Mouse (Mus musculus) kidney, embryonic 14.5 days (tissue): ENCODE results near the gene Gm7534. TPM values are rescaled to one million over a fixed set of nuclear protein-coding genes. Genes with fewer than 3 reads are reported as not detected.
"Not testable (repeated sequence)": the region's sequence is repeated elsewhere in the genome, so short reads cannot be mapped to it uniquely, and the experiment has no call there.

Experiments
- ATAC-seq: fragments of 200-750 bp; cut with Nextera tagmentation; 2 replicates; pipeline ENCODE4 v1.8.0; 2017; ENCODE audit warnings: moderate number of reproducible peaks, mild to moderate bottlenecking, moderate TSS enrichment, moderate library complexity; ENCODE audit not compliant: low FRiP score, low TSS enrichment
- H3K27ac ChIP-seq: fragments of 300-500 bp; sonication (generic); 2 replicates; pipeline ENCODE4 v1.5.1; 2014; ENCODE audit warnings: low read depth, mild to moderate bottlenecking, low read length, moderate library complexity, mixed read lengths
- H3K27me3 ChIP-seq: fragments of 300-500 bp; sonication (generic); 2 replicates; pipeline ENCODE4 v1.6.1; 2014; ENCODE audit warnings: mild to moderate bottlenecking, low read length; ENCODE audit not compliant: control insufficient read depth, insufficient read depth
- H3K36me3 ChIP-seq: fragments of 300-500 bp; sonication (generic); 2 replicates; pipeline ENCODE4 v1.6.1; 2014; ENCODE audit warnings: low read length, mixed read lengths; ENCODE audit not compliant: control insufficient read depth, insufficient read depth
- H3K4me1 ChIP-seq: fragments of 300-500 bp; sonication (generic); 2 replicates; pipeline ENCODE4 v1.6.1; 2014; ENCODE audit warnings: low read length, mixed read lengths; ENCODE audit not compliant: control insufficient read depth, insufficient read depth
- H3K4me2 ChIP-seq: fragments of 300-500 bp; sonication (generic); replicated peaks from 2 replicates; pipeline ENCODE4 v1.6.1; 2014; ENCODE audit warnings: low read depth, mild to moderate bottlenecking, low read length
- H3K4me3 ChIP-seq: fragments of 300-500 bp; sonication (generic); 2 replicates; pipeline ENCODE4 v1.5.1; 2014; ENCODE audit warnings: mild to moderate bottlenecking, low read length
- H3K9ac ChIP-seq: fragments of 300-500 bp; sonication (generic); 2 replicates; pipeline ENCODE4 v1.6.1; 2014; ENCODE audit warnings: low read depth, mild to moderate bottlenecking, low read length, moderate library complexity
- H3K9me3 ChIP-seq: fragments of 300-500 bp; sonication (generic); 2 replicates; pipeline ENCODE4 v1.6.1; 2016; ENCODE audit warnings: low read length; ENCODE audit not compliant: control insufficient read depth
- WGBS: fragments of 180-500 bp; shearing (Covaris S2); extraction: QIAGEN DNeasy Blood & Tissue Kit; methylation state at CpG from one replicate; pipeline ENCODE4 v1.1.7; 2014; 5-methylcytosine and 5-hydroxymethylcytosine counted together
- polyA plus RNA-seq: library from polyadenylated mRNA; unstranded; fragments of >200 nt; fragmentation: Nextera tagmentation; extraction: Ambion mirVana; gene quantifications from 2 replicates; pipeline ENCODE4 v1.2.1, GENCODE M21; 2014

Gene Gm7534
- polyA plus RNA-seq, 1 experiment from 2014 or later: 0.50 TPM

DNA sequence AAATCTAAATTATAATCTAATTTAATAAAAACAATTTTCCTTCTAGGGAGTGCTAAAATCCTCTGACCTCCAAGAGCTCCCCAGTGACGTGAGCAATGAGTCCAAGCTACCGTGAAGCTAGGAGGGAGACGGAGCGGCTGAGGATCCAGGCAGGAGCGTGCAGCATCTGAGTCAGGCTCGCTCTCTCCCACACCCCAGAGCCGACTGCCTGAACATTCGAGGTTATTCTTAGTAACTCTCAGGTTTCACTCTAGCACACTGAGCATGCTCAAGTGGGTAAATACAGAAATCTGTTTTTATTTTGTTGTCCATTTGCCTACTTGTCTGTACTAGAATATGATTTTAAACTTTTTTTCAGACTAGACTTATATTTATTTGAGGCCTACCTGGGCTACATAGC lies 46.1 kb downstream of the Gm7534 start:
- WGBS: 37% methylated on average over 8 of the region's 8 CpGs
- no peaks in the 10 kb centered on the region for H3K4me1 ChIP-seq
- H3K9ac ChIP-seq: no peak overlapping the region
- no peak for ATAC-seq
- H3K4me2 ChIP-seq: no peak overlapping the region
- H3K27ac ChIP-seq: no peak overlapping the region
- H3K9me3 ChIP-seq: no peaks in the 10 kb centered on the region
- no peaks in the 10 kb centered on the region for H3K27me3 ChIP-seq
- H3K36me3 ChIP-seq: peaks cover 20% of the 10 kb centered on the region
- no peak overlapping the region for H3K4me3 ChIP-seq

- H3K4me1 ChIP-seq: no peaks in the 10 kb centered on the region
- no peaks in the 10 kb centered on the region for H3K9me3 ChIP-seq
- H3K36me3 ChIP-seq: peaks cover 27% of the 10 kb centered on the region
- no peak overlapping the region for H3K4me3 ChIP-seq
- H3K27me3 ChIP-seq: no peaks in the 10 kb centered on the region
- 88% methylated on average over 10 of the region's 10 CpGs for WGBS
- H3K4me2 ChIP-seq: no peak overlapping the region
- no peak for ATAC-seq
- no peak overlapping the region for H3K27ac ChIP-seq
- H3K9ac ChIP-seq: no peak overlapping the region
Measured at GRCm38 (mm10) chr4:134155961-134156465, 46.8 kb downstream of the Gm7534 start.

DNA sequence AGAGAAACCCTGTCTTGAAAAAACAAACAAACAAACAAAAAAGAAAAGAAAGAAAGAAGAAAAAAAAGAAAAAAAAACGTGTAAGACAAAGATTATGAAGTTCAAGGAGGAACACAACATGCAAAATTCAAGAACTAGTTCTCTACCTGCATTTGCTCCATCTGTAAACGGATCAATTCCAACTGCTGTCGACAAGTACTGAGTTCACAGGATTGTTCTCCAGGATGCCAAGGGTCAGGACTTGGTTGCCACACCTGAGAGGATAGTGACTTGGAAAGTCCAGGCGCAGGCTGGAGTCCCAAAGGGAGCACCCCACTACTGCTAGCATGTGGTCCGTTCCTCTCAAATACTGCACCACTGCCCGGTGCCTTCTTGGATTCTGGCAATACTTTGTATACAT lies 47.3 kb downstream of the Gm7534 start:
- H3K27me3 ChIP-seq: no peaks in the 10 kb centered on the region
- H3K27ac ChIP-seq: no peak overlapping the region
- no peak overlapping the region for H3K4me3 ChIP-seq
- no peak overlapping the region for H3K9ac ChIP-seq
- ATAC-seq: no peak
- 94% methylated on average over 6 of the region's 6 CpGs for WGBS
- H3K36me3 ChIP-seq: peaks cover 32% of the 10 kb centered on the region
- no peak overlapping the region for H3K4me2 ChIP-seq
- no peaks in the 10 kb centered on the region for H3K4me1 ChIP-seq
- H3K9me3 ChIP-seq: no peaks in the 10 kb centered on the region

DNA sequence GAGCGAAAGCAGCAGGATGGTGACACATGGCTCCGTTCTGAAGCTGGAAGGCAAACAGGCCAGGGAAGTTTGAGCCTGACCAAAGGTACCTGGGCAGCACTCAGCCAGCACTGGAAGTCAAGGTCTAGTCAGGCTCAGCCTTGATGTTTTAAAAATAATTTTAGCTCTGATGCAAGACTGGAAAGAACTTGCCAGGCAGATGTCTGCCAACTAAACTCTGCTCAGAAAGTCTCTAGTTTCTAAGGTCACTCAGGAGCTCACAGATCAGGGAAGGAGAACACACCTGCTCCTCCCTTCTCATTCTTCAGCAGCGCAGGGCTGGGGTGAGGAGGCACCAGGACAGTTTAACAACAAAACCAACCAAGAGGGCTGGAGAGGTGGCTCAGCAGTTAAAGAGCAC lies 48.5 kb downstream of the Gm7534 start:
- H3K36me3 ChIP-seq: peaks cover 32% of the 10 kb centered on the region

DNA sequence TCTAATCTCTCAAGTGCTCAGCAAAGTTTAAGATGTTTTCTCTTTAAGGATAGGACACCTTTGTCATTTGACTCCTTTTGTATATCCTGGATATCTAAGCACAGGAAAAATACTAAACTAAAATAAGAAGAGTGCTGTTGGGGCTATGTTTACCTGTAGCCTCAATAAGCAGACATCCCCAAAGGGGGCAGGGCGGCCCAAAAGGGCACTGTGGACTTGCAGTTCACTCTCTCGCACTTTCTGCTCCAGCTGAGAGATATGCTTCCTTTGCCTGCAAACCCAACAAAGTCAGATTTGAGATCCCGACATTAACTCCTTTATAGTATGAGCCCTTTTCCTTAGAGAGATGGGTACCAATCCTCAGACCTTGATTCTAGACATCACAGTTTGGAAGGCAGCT lies 49.1 kb downstream of the Gm7534 start:
- Histone ChIP-seq H3K4me1 (no peaks in the 10 kb centered on the region), H3K27me3 (no peaks in the 10 kb centered on the region), H3K9me3 (no peaks in the 10 kb centered on the region), H3K36me3 (peaks cover 36% of the 10 kb centered on the region), H3K27ac (no peak overlapping the region), H3K4me2 (no peak overlapping the region), H3K9ac (no peak overlapping the region), H3K4me3 (no peak overlapping the region)
- no peak for ATAC-seq
- WGBS: 92% methylated on average over 3 of the region's 3 CpGs

More for the DNA sequence above, 48.5 kb downstream of the Gm7534 start:
- 92% methylated on average over 3 of the region's 3 CpGs for WGBS
- Histone ChIP-seq H3K4me1 (no peaks in the 10 kb centered on the region), H3K4me3 (no peak overlapping the region), H3K4me2 (no peak overlapping the region), H3K9me3 (no peaks in the 10 kb centered on the region), H3K27ac (no peak overlapping the region), H3K9ac (no peak overlapping the region), H3K27me3 (no peaks in the 10 kb centered on the region)
- ATAC-seq: no peak

- peaks cover 50% of the 10 kb centered on the region for H3K36me3 ChIP-seq
- no peak overlapping the region for H3K4me3 ChIP-seq
Measured at GRCm38 (mm10) chr4:134152112-134152511, 50.7 kb downstream of the Gm7534 start.

GRCm38 (mm10) chr4:134149389-134149788 lies 53.4 kb downstream of the Gm7534 start:
- ATAC-seq: no peak
- no peaks in the 10 kb centered on the region for H3K9me3 ChIP-seq
- H3K36me3 ChIP-seq: peaks cover 46% of the 10 kb centered on the region
- no peak overlapping the region for H3K4me3 ChIP-seq
- H3K27me3 ChIP-seq: no peaks in the 10 kb centered on the region
- no peak overlapping the region for H3K27ac ChIP-seq
- H3K9ac ChIP-seq: no peak overlapping the region
- 95% methylated on average over 4 of the region's 4 CpGs for WGBS
- no peak overlapping the region for H3K4me2 ChIP-seq
- no peaks in the 10 kb centered on the region for H3K4me1 ChIP-seq

More at GRCm38 (mm10) chr4:134152112-134152511, 50.7 kb downstream of the Gm7534 start:
- Histone ChIP-seq H3K27ac (no peak overlapping the region), H3K27me3 (no peaks in the 10 kb centered on the region), H3K4me2 (no peak overlapping the region), H3K9ac (no peak overlapping the region), H3K9me3 (no peaks in the 10 kb centered on the region), H3K4me1 (no peaks in the 10 kb centered on the region)
- ATAC-seq: no peak
- 80% methylated on average over 3 of the region's 3 CpGs for WGBS

- not testable (repeated sequence) for H3K27me3 ChIP-seq, H3K4me2 ChIP-seq, H3K4me3 ChIP-seq, H3K9ac ChIP-seq, H3K27ac ChIP-seq, H3K9me3 ChIP-seq, H3K4me1 ChIP-seq, ATAC-seq
- peaks cover 18% of the 10 kb centered on the region; the same call in 1 of the 2 replicates for H3K36me3 ChIP-seq
- 94% methylated on average over 5 of the region's 5 CpGs for WGBS
Measured at GRCm38 (mm10) chr4:134144297-134144696, 58.5 kb downstream of the Gm7534 start.
